8 mouse cellular contexts compared by ENCODE assay signal in genomic region chr10:127661915-127662663, GRCm38 (mm10). TPM values are rescaled to one million over a fixed set of nuclear protein-coding genes. Genes with fewer than 3 reads are reported as not detected.
DNase-seq lines count a peak whose midpoint lies in the region; ATAC-seq and TF ChIP-seq lines count a peak whose summit lies in the region.

No protein-coding gene starts in this region.

- H3K36me3 ChIP-seq in C2C12 (ENCODE audit: control insufficient read depth, insufficient read depth) = peaks cover 52% of the 10 kb centered on the region
- H3K36me3 ChIP-seq in kidney, adult 2 months (ENCODE audit: control insufficient read depth, insufficient read depth, low read length) = no peaks in the 10 kb centered on the region
- no peaks in the 10 kb centered on the region for H3K36me3 ChIP-seq in neural tube, embryonic 14.5 days (ENCODE audit: control insufficient read depth, insufficient read depth, low read length)

- no peak for TF ChIP-seq CTCF in C2C12 (IDR thresholded peaks at IDR 0.05; ENCODE audit: control insufficient read depth, insufficient read depth, insufficient read length)
- 0 out of 2 replicates have a peak, but pooled peaks have one; percentile 13 for TF ChIP-seq CTCF in kidney, adult 2 months (conservative IDR thresholded peaks at IDR 0.05; ENCODE audit: insufficient read depth, insufficient read length, low read depth, low read length)
- no peak for TF ChIP-seq CTCF in lung, adult 2 months (IDR thresholded peaks at IDR 0.05; ENCODE audit: insufficient read depth, low read length)

- DNase-seq in NIH3T3 (ENCODE audit: low read depth) = peak; percentile 92
- DNase-seq in cerebellum, postnatal 36 days = peak; percentile 69 to 75
- DNase-seq in heart, adult 9 months (ENCODE audit: low spot score in 2 of 2) = peak; percentile 75 to 78
- DNase-seq in kidney, adult 2 months = peak; percentile 93
- DNase-seq in lung, adult 2 months = peak; percentile 66
- DNase-seq in thymus, postnatal 4 days = peak; percentile 77

- H3K27me3 ChIP-seq in C2C12 (ENCODE audit: control insufficient read depth, insufficient read depth, insufficient read length) = no peaks in the 10 kb centered on the region
- no peaks in the 10 kb centered on the region for H3K27me3 ChIP-seq in kidney, adult 2 months (replicated peaks; ENCODE audit: control insufficient read depth, insufficient read depth, low read length)
- H3K27me3 ChIP-seq in neural tube, embryonic 14.5 days (ENCODE audit: control insufficient read depth, insufficient read depth, low read length) = peaks cover 43% of the 10 kb centered on the region

- no peak overlapping the region for H3ac ChIP-seq in C2C12 (ENCODE audit: control insufficient read depth, insufficient read length, low read depth)

- peak overlapping the region; percentile 78 for H3K27ac ChIP-seq in kidney, adult 2 months (ENCODE audit: insufficient read depth, low read depth, low read length)
- H3K27ac ChIP-seq in neural tube, embryonic 14.5 days (ENCODE audit: low read depth, low read length) = no peak overlapping the region

- TF ChIP-seq POLR2A in kidney, adult 2 months (IDR thresholded peaks at IDR 0.05; ENCODE audit: low read depth, low read length) = no peak
- TF ChIP-seq POLR2A in lung, adult 2 months (IDR thresholded peaks at IDR 0.05; ENCODE audit: borderline replicate concordance, extremely low read depth, low read depth, low read length) = peak; percentile 33; the same call in 1 of the 2 replicates

- no peaks in the 10 kb centered on the region for H3K9me3 ChIP-seq in neural tube, embryonic 14.5 days (ENCODE audit: control insufficient read depth, low read length)

- H3K79me2 ChIP-seq in C2C12 (ENCODE audit: control insufficient read depth, insufficient read depth) = peaks cover 56% of the 10 kb centered on the region

- H3K79me3 ChIP-seq in C2C12 (ENCODE audit: low read depth) = peaks cover 40% of the 10 kb centered on the region

- peaks cover 27% of the 10 kb centered on the region for H3K4me1 ChIP-seq in kidney, adult 2 months (ENCODE audit: control insufficient read depth, insufficient read depth, low read length)
- H3K4me1 ChIP-seq in lung, adult 2 months (ENCODE audit: control insufficient read depth, insufficient read depth, low read length) = peaks cover 22% of the 10 kb centered on the region
- peaks cover 10% of the 10 kb centered on the region; the same call in 1 of the 2 replicates for H3K4me1 ChIP-seq in neural tube, embryonic 14.5 days (ENCODE audit: control insufficient read depth, insufficient read depth, low read length)

- 4% methylated on average over 16 of the region's 16 CpGs for WGBS in kidney, adult 2 months
- 3% methylated on average over 16 of the region's 16 CpGs for WGBS in lung, adult 2 months
- 3% methylated on average over 15 of the region's 16 CpGs for WGBS in neural tube, embryonic 14.5 days

- ATAC-seq in neural tube, embryonic 14.5 days (ENCODE audit: low read depth) = no peak

- peak overlapping the region; percentile 3 for H3K4me3 ChIP-seq in C2C12 (ENCODE audit: insufficient read depth, poor library complexity, severe bottlenecking)
- H3K4me3 ChIP-seq in kidney, adult 2 months (ENCODE audit: insufficient read depth, low read depth, low read length) = peak overlapping the region; percentile 19
- peak overlapping the region; percentile 33 for H3K4me3 ChIP-seq in lung, adult 2 months (replicated peaks; ENCODE audit: extremely low read depth, low read depth, low read length)
- no peak overlapping the region for H3K4me3 ChIP-seq in neural tube, embryonic 14.5 days (ENCODE audit: low read depth, low read length)

- peak overlapping the region; percentile 4; the same call in 1 of the 2 replicates for H3K4me2 ChIP-seq in neural tube, embryonic 14.5 days (ENCODE audit: low read depth, low read length)

- H3K9ac ChIP-seq in neural tube, embryonic 14.5 days (replicated peaks; ENCODE audit: low read depth, low read length) = no peak overlapping the region

TF ChIP-seq in C2C12, 6 proteins besides CTCF, POLR2A, EP300 and RAD21:
- TF ChIP-seq MAX (IDR thresholded peaks at IDR 0.05) (no peak), MYOD1 (IDR thresholded peaks at IDR 0.05; ENCODE audit: control insufficient read depth, insufficient read length, low read depth) (no peak), MYOG (IDR thresholded peaks at IDR 0.05; ENCODE audit: control insufficient read depth, extremely low read depth, insufficient read length) (no peak), CEBPB (IDR thresholded peaks at IDR 0.05; ENCODE audit: low read depth) (no peak), USF1 (IDR thresholded peaks at IDR 0.05; ENCODE audit: low read depth) (no peak), FOSL1 (IDR thresholded peaks at IDR 0.05; ENCODE audit: insufficient read depth, low read length, poor library complexity, severe bottlenecking) (no peak)
TF ChIP-seq in C2C12: peak in this region for 0.

RNA-seq across cellular contexts. Expression of gene Nemp1, which starts 4.6 kb away (rescaled TPM):
- 6.8 TPM for polyA plus RNA-seq in C2C12 (2012; fragmentation: generic; extraction: Trizol)
- 2.3 and 2.5 TPM in 2 replicates for polyA plus RNA-seq in kidney, adult 2 months (2012; rRNA removed)
- 2.7 and 3.6 TPM in 2 replicates for polyA plus RNA-seq in lung, adult 2 months (2012; rRNA removed)
- 3.0 and 3.4 TPM in 2 replicates for polyA plus RNA-seq in neural tube, embryonic 14.5 days (2014; fragmentation: Nextera tagmentation; extraction: Ambion mirVana)

RNA-seq across cellular contexts. Expression of gene Nab2, which starts 6.3 kb away (rescaled TPM):
- polyA plus RNA-seq in C2C12 (2012; fragmentation: generic; extraction: Trizol) = 108 TPM
- polyA plus RNA-seq in kidney, adult 2 months (2012; rRNA removed) = 17.9 and 18.6 TPM in 2 replicates
- 32.8 and 35.1 TPM in 2 replicates for polyA plus RNA-seq in lung, adult 2 months (2012; rRNA removed)
- 0.79 and 2.2 TPM in 2 replicates for polyA plus RNA-seq in neural tube, embryonic 14.5 days (2014; fragmentation: Nextera tagmentation; extraction: Ambion mirVana)

RNA-seq across cellular contexts. Expression of gene Stat6, which starts 19.3 kb away (rescaled TPM):
- polyA plus RNA-seq in C2C12 (2012; fragmentation: generic; extraction: Trizol) = 0.26 TPM
- polyA plus RNA-seq in kidney, adult 2 months (2012; rRNA removed) = 70.2 and 72.1 TPM in 2 replicates
- 92.3 and 123 TPM in 2 replicates for polyA plus RNA-seq in lung, adult 2 months (2012; rRNA removed)
- 1.8 and 5.3 TPM in 2 replicates for polyA plus RNA-seq in neural tube, embryonic 14.5 days (2014; fragmentation: Nextera tagmentation; extraction: Ambion mirVana)

RNA-seq across cellular contexts. Expression of gene Lrp1, which starts 41.1 kb away (rescaled TPM):
- 190 TPM for polyA plus RNA-seq in C2C12 (2012; fragmentation: generic; extraction: Trizol)
- polyA plus RNA-seq in kidney, adult 2 months (2012; rRNA removed) = 55.3 and 57.8 TPM in 2 replicates
- polyA plus RNA-seq in lung, adult 2 months (2012; rRNA removed) = 215 and 248 TPM in 2 replicates
- polyA plus RNA-seq in neural tube, embryonic 14.5 days (2014; fragmentation: Nextera tagmentation; extraction: Ambion mirVana) = 110 and 125 TPM in 2 replicates

RNA-seq across cellular contexts. Expression of gene Myo1a, which starts 42.9 kb away (rescaled TPM):
- polyA plus RNA-seq in C2C12 (2012; fragmentation: generic; extraction: Trizol) = 0.16 TPM
- polyA plus RNA-seq in kidney, adult 2 months (2012; rRNA removed) = 0.06 and 0.18 TPM in 2 replicates
- polyA plus RNA-seq in lung, adult 2 months (2012; rRNA removed) = 0.11 and 0.77 TPM in 2 replicates
- polyA plus RNA-seq in neural tube, embryonic 14.5 days (2014; fragmentation: Nextera tagmentation; extraction: Ambion mirVana) = 0.28 and 1.1 TPM in 2 replicates

Comparison
In these comparisons a context has a peak if more than half of its experiments do, and no peak if none do; other contexts are left out.
1. RNA of gene Stat6, which starts 19.3 kb away (polyA plus RNA-seq): 92.3 to 123 TPM in lung, adult 2 months and 70.2 to 72.1 TPM in kidney, adult 2 months; 1.8 to 5.3 TPM in neural tube, embryonic 14.5 days and 0.26 TPM in C2C12 (single experiment); every median in the first group is over 10 times any median in the second.
2. Peak in every context shown above with its lines, with median percentiles within 50 percentile points of each other: DNase-seq.